Mouse (Mus musculus) kidney, embryonic 14.5 days (tissue): ENCODE data around the gene Kif26b. TPM values are rescaled to one million over a fixed set of nuclear protein-coding genes. Genes with fewer than 3 reads are reported as not detected.

Source experiments
- ATAC-seq: fragments of 200-750 bp; cut with Nextera tagmentation; 2 replicates; pipeline ENCODE4 v1.8.0; 2017; ENCODE audit warnings: moderate number of reproducible peaks, mild to moderate bottlenecking, moderate TSS enrichment, moderate library complexity; ENCODE audit not compliant: low FRiP score, low TSS enrichment
- H3K27ac ChIP-seq: fragments of 300-500 bp; sonication (generic); 2 replicates; pipeline ENCODE4 v1.5.1; 2014; ENCODE audit warnings: low read depth, mild to moderate bottlenecking, low read length, moderate library complexity, mixed read lengths
- H3K27me3 ChIP-seq: fragments of 300-500 bp; sonication (generic); 2 replicates; pipeline ENCODE4 v1.6.1; 2014; ENCODE audit warnings: mild to moderate bottlenecking, low read length; ENCODE audit not compliant: control insufficient read depth, insufficient read depth
- H3K36me3 ChIP-seq: fragments of 300-500 bp; sonication (generic); 2 replicates; pipeline ENCODE4 v1.6.1; 2014; ENCODE audit warnings: low read length, mixed read lengths; ENCODE audit not compliant: control insufficient read depth, insufficient read depth
- H3K4me1 ChIP-seq: fragments of 300-500 bp; sonication (generic); 2 replicates; pipeline ENCODE4 v1.6.1; 2014; ENCODE audit warnings: low read length, mixed read lengths; ENCODE audit not compliant: control insufficient read depth, insufficient read depth
- H3K4me2 ChIP-seq: fragments of 300-500 bp; sonication (generic); replicated peaks from 2 replicates; pipeline ENCODE4 v1.6.1; 2014; ENCODE audit warnings: low read depth, mild to moderate bottlenecking, low read length
- H3K4me3 ChIP-seq: fragments of 300-500 bp; sonication (generic); 2 replicates; pipeline ENCODE4 v1.5.1; 2014; ENCODE audit warnings: mild to moderate bottlenecking, low read length
- H3K9ac ChIP-seq: fragments of 300-500 bp; sonication (generic); 2 replicates; pipeline ENCODE4 v1.6.1; 2014; ENCODE audit warnings: low read depth, mild to moderate bottlenecking, low read length, moderate library complexity
- H3K9me3 ChIP-seq: fragments of 300-500 bp; sonication (generic); 2 replicates; pipeline ENCODE4 v1.6.1; 2016; ENCODE audit warnings: low read length; ENCODE audit not compliant: control insufficient read depth
- WGBS: fragments of 180-500 bp; shearing (Covaris S2); extraction: QIAGEN DNeasy Blood & Tissue Kit; methylation state at CpG from one replicate; pipeline ENCODE4 v1.1.7; 2014; 5-methylcytosine and 5-hydroxymethylcytosine counted together
- polyA plus RNA-seq: library from polyadenylated mRNA; unstranded; fragments of >200 nt; fragmentation: Nextera tagmentation; extraction: Ambion mirVana; gene quantifications from 2 replicates; pipeline ENCODE4 v1.2.1, GENCODE M21; 2014

Gene Kif26b
- polyA plus RNA-seq, 1 experiment from 2014 or later, result 22.9 TPM

DNA sequence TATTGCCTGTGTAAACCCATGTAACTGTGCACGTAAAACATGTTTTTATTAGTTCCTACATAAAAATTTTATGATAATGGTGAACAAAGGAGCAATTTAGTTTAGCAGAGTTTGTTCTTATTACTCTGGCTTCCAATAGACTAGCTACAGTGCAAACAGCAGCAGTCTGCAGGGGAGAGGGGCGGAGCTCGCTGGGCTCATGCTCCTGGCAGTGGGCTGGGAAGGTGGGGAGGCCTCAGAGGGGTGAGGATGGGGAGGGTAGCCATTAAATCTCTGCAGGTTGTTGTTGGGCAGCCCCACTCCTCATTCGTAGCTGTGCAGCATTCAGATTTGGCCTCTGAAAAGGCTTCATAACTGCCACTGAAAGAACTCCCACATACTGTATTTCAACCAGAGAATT is 171.2 kb downstream of the Kif26b start:
- H3K4me2 ChIP-seq, result no peak overlapping the region
- no peak overlapping the region for H3K4me3 ChIP-seq
- H3K9ac ChIP-seq, result no peak overlapping the region
- WGBS, result 61% methylated on average over 4 of the region's 4 CpGs
- no peak overlapping the region for H3K27ac ChIP-seq
- 0 out of 2 replicates have a peak, but pooled peaks cover 2% of the 10 kb centered on the region for H3K27me3 ChIP-seq
- no peaks in the 10 kb centered on the region for H3K4me1 ChIP-seq
- no peak for ATAC-seq
- H3K36me3 ChIP-seq, result no peaks in the 10 kb centered on the region
- no peaks in the 10 kb centered on the region for H3K9me3 ChIP-seq

DNA sequence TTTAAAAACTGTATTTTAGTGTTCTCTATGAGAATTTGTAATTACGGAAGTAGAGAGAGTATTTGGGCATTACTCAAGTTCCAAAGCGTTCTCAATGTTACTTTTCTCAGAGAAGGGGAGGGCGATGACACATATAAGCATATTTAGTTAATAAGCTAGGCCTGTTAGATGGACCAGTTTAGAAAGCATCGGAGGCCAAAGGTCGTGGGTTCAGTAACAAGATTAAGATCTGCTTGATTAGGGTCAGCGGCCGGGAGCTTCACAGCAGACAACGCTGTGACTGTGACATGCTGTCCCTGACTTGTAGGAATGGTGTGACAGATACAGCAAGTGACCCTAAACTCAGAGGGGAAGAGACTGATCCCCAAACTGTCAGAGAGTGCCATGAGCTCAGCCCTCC is 174.6 kb downstream of the Kif26b start:
- Histone ChIP-seq H3K27me3 (0 out of 2 replicates have a peak, but pooled peaks cover 2% of the 10 kb centered on the region), H3K4me3 (no peak overlapping the region), H3K4me1 (peaks cover 8% of the 10 kb centered on the region; the same call in 1 of the 2 replicates), H3K4me2 (no peak overlapping the region), H3K27ac (no peak overlapping the region), H3K9me3 (no peaks in the 10 kb centered on the region), H3K36me3 (no peaks in the 10 kb centered on the region), H3K9ac (no peak overlapping the region)
- ATAC-seq, result no peak
- 55% methylated on average over 8 of the region's 8 CpGs for WGBS

DNA sequence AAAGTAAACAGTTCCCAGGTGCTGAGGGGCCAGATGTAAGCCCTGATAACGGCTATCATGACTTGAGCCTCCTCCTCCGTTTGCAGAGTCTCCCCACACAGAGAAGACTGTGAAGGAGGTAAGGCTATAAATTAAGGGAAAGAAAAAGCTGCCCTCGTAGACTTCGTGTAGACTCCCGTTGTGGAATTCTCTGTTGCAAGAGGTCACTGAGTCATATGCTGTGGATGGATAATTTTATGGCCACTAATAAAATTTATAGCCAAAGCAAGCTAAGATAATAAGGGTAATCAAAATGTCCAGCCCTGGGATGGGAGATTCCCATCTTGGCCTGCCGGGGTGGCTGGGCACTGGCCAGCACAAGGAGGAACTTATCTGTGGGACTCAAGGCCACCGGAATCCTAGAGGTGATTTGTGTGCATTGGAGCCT is 179.0 kb downstream of the Kif26b start:
- ATAC-seq, result peak; percentile 91; the same call in 1 of the 2 replicates
- no peaks in the 10 kb centered on the region for H3K9me3 ChIP-seq
- no peaks in the 10 kb centered on the region for H3K27me3 ChIP-seq
- H3K4me3 ChIP-seq, result no peak overlapping the region
- H3K4me1 ChIP-seq, result peaks cover 12% of the 10 kb centered on the region; the same call in 1 of the 2 replicates
- H3K4me2 ChIP-seq, result no peak overlapping the region
- no peak overlapping the region for H3K9ac ChIP-seq
- no peak overlapping the region for H3K27ac ChIP-seq
- H3K36me3 ChIP-seq, result no peaks in the 10 kb centered on the region
- WGBS, result 7% methylated on average over 7 of the region's 7 CpGs

DNA sequence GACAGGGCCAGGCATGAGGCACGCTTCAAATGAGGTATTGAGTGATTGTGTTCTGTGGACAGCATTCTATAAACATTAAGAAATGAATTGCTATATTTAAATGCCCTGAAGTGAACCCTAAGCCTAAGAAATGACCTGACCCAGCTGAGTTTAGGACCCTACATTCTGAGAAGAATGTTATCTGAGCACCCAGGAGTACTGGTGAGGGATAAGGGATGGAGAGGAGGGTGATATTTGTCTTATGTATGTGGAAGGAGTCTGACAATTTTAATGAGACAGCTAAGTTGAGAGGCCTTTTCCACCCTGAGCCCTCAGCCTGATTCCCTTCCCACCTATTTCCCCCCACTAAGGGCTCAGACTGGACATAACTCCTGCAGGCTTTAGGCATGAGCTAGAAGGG is 179.4 kb downstream of the Kif26b start:
- Histone ChIP-seq H3K27ac (no peak overlapping the region), H3K4me3 (no peak overlapping the region), H3K9ac (no peak overlapping the region), H3K36me3 (no peaks in the 10 kb centered on the region), H3K4me2 (no peak overlapping the region), H3K27me3 (no peaks in the 10 kb centered on the region), H3K4me1 (peaks cover 12% of the 10 kb centered on the region; the same call in 1 of the 2 replicates), H3K9me3 (no peaks in the 10 kb centered on the region)
- WGBS, result 16% methylated on average over 1 of the region's 1 CpGs
- peak; percentile 21; the same call in 1 of the 2 replicates for ATAC-seq

DNA sequence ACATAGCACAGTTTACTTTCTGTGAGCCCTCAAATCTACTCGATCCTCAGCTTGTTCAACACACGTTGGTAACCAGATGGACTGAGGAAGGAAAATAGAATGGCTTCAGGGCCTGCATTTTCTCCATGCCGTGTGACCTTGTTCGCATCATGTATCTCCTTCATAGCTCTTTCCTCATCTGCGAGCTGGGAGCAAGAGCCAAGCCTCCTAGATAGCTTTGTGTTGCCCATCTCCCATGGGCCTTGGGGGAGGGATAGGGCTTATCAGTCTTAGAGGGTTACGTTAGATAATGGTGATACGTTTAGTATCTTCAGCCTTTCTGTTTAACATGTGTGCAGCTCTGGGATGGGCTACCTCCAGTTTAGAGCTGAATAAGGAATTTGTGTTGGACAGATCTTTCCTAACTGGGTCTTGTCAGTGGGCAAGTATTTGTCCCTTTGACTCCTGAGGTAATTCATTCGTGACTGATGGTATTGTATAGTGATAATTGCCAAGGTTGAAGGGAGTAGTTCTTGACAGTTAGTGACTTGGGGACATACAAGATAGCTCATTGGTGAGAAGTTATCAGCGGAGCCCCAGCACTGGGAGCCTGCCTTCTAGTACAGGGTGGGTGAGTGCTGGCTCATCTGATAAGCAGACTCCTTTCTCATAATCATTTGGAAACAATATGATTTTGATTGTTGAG is 183.4 kb downstream of the Kif26b start:
- H3K9ac ChIP-seq, result no peak overlapping the region
- no peak overlapping the region for H3K4me2 ChIP-seq
- no peak overlapping the region for H3K4me3 ChIP-seq
- 85% methylated on average over 9 of the region's 9 CpGs for WGBS
- no peaks in the 10 kb centered on the region for H3K27me3 ChIP-seq
- H3K9me3 ChIP-seq, result no peaks in the 10 kb centered on the region
- peaks cover 12% of the 10 kb centered on the region; the same call in 1 of the 2 replicates for H3K4me1 ChIP-seq
- ATAC-seq, result no peak
- peaks cover 3% of the 10 kb centered on the region; the same call in 1 of the 2 replicates for H3K36me3 ChIP-seq
- no peak overlapping the region for H3K27ac ChIP-seq

DNA sequence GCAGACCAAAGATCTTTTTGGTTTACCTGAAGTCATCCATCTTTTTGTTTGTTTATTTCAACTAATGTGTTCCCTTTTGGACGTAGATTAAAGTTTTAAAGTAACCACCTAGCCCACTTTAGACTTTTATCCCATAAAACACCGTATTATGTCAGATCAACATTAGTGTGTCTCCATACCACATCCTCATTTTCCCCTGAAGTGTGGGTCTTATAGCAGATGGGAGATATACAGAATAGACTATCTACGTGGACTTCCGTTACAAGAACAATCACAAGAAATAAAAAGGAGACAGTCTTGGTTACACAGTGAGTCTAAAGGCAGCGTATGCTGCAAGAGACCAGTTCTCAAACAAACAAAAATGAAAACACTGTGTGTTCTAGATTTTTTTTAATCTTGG is 185.3 kb downstream of the Kif26b start:
- Histone ChIP-seq H3K27ac (no peak overlapping the region), H3K27me3 (no peaks in the 10 kb centered on the region), H3K9ac (no peak overlapping the region), H3K4me1 (no peaks in the 10 kb centered on the region), H3K36me3 (peaks cover 3% of the 10 kb centered on the region; the same call in 1 of the 2 replicates), H3K9me3 (no peaks in the 10 kb centered on the region; the same call in 1 of the 2 replicates), H3K4me3 (no peak overlapping the region), H3K4me2 (no peak overlapping the region)
- 93% methylated on average over 5 of the region's 5 CpGs for whole genome bisulfite sequencing
- ATAC-seq, result no peak

DNA sequence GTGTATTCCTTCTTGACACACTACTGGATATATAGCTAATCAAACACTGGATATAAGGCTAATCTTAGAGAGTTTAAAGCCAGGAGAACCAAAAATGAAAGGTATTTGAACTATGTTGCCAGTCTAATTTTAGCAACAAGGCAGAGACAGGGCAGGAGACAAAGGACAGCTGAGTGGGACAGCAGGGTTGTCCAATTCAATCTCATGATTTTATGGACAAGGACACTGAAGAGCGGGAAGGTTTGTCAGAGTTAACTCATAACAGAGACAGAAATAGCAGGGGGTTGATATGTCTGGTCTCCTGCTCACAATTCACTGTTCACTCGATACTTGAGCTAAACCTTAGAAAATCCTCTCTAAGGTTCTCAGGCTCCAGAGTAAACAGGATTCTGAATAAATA is 187.5 kb downstream of the Kif26b start:
- 81% methylated on average over 2 of the region's 2 CpGs for WGBS
- ATAC-seq, result no peak

DNA sequence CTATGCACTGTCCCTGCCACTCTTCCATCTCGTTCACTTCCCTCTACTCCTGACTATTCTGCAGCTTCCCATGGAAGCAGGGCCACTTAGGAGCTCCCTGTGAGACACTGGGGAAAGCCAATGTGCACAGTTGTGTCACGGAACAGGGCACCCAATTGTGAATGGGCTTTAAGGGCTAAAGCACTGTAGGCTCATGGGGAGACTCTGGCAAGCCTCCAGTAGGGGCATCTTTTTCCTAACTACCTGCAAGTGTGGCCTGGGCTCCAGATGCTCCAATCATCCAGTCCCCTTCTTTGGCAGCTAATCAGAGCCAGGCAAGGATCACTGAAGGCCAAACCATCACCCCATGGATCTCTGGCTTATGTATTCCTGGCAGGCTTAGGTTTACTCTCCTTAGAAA is 191.9 kb downstream of the Kif26b start:
- no peak overlapping the region for H3K4me2 ChIP-seq
- H3K9me3 ChIP-seq, result peaks cover 4% of the 10 kb centered on the region; the same call in 1 of the 2 replicates
- no peak overlapping the region for H3K9ac ChIP-seq
- H3K27me3 ChIP-seq, result no peaks in the 10 kb centered on the region
- WGBS, result 80% methylated on average over 2 of the region's 2 CpGs
- H3K4me3 ChIP-seq, result no peak overlapping the region
- no peak for ATAC-seq
- H3K27ac ChIP-seq, result no peak overlapping the region
- peaks cover under 1% of the 10 kb centered on the region; the same call in 1 of the 2 replicates for H3K36me3 ChIP-seq
- H3K4me1 ChIP-seq, result no peaks in the 10 kb centered on the region

More for the DNA sequence above, 187.5 kb downstream of the Kif26b start:
- no peaks in the 10 kb centered on the region for H3K27me3 ChIP-seq
- no peak overlapping the region for H3K4me3 ChIP-seq
- peaks cover 4% of the 10 kb centered on the region; the same call in 1 of the 2 replicates for H3K9me3 ChIP-seq
- peaks cover 3% of the 10 kb centered on the region; the same call in 1 of the 2 replicates for H3K36me3 ChIP-seq
- H3K27ac ChIP-seq, result no peak overlapping the region
- H3K4me2 ChIP-seq, result no peak overlapping the region
- H3K9ac ChIP-seq, result no peak overlapping the region
- no peaks in the 10 kb centered on the region for H3K4me1 ChIP-seq

DNA sequence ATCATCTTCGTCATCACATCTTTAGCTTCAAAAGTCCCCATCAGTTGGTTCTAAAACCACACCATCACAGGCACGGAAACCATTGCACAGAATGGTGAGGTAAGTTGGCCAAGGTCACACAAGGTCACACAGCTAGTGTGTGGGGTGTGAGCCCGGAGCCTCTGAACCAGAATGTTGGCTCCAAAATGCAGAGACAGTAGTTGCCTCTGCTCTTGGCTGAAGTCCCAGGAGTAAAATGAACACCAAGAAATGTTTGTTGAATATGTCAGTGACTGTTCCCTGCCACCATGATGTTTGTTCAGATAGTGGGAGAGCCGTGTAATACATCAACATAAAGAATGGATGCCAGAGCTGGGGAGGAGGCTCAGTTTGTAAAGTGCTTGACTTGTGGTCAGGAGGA is 193.9 kb downstream of the Kif26b start:
- Histone ChIP-seq H3K27ac (no peak overlapping the region), H3K9me3 (peaks cover 4% of the 10 kb centered on the region; the same call in 1 of the 2 replicates), H3K9ac (no peak overlapping the region), H3K27me3 (no peaks in the 10 kb centered on the region), H3K4me2 (no peak overlapping the region), H3K4me1 (no peaks in the 10 kb centered on the region), H3K4me3 (no peak overlapping the region), H3K36me3 (no peaks in the 10 kb centered on the region; the same call in 1 of the 2 replicates)
- no peak for ATAC-seq
- 72% methylated on average over 4 of the region's 4 CpGs for WGBS
